Mouse (Mus musculus): ENCODE measurements around the gene Sepsecs. TPM values are rescaled to one million over a fixed set of nuclear protein-coding genes. Genes with fewer than 3 reads are reported as not detected.
A peak's percentile ranks its signal among the peaks of the same experiment; 100 is the strongest.
"Not testable (repeated sequence)": the region's sequence is repeated elsewhere in the genome, so short reads cannot be mapped to it uniquely, and the experiment has no call there.

Sepsecs gene
- 4.9 and 5.0 TPM in 2 replicates for polyA plus RNA-seq (2015; fragmentation: Nextera tagmentation; extraction: Ambion mirVana)

DNA sequence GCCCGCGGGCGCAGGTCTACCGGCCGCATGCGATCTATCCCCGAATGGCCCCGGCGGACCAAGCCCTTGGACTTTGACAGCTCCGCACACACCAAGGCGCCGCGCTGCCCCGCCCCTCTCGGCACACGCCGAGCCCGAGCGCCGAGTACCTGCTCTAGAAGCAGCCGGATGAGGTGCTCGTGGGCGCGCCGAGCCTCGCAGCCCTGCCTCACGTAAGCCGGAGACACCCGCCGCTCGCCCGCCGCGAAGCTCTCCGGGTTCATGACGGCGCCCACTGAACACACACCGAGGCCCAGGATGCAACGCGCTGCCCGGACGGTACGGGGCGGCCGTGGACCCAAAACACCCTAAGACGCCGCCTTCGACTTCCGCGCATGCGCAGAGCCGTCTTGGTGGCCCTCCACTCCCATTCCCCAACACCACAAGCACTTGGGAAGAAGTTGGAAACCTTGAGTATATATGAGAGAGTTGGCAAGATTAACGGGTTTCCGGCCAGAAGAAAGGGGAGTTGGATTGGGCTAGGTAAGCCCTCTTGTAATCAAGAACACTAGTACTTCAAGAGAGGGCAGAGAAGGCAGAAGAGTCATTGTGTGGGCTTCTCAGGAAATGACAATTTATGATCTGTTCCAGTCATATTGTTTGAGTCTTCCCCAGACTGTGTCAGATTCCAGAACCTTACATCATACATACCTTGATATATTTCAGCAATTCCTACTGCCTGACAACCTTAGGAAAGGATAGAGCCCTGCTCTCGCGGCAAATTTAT lies at the start of gene Sepsecs:
Gene Sepsecs (minus strand): TSS at position 283 of the 766 bp plus-strand sequence.
- H3K27ac ChIP-seq (replicated peaks), result peak within 1 kb of the TSS; percentile 55
- H3K4me3 ChIP-seq, result peak within 1 kb of the TSS; percentile 69
- H3K9ac ChIP-seq, result peak within 1 kb of the TSS; percentile 86
- peaks cover 22% of the 10 kb centered on the region for H3K27me3 ChIP-seq (replicated peaks)
- ATAC-seq (ENCODE audit: extremely low read depth, insufficient number of reproducible peaks, low FRiP score, low TSS enrichment), result peak; percentile 87
- peaks cover 10% of the 10 kb centered on the region for H3K36me3 ChIP-seq
- no peaks in the 10 kb centered on the region for H3K9me3 ChIP-seq
- H3K4me2 ChIP-seq, result peak within 1 kb of the TSS; percentile 82
- 5% methylated on average over 56 of the region's 56 CpGs for WGBS
- H3K4me1 ChIP-seq, result peaks cover 9% of the 10 kb centered on the region

DNA sequence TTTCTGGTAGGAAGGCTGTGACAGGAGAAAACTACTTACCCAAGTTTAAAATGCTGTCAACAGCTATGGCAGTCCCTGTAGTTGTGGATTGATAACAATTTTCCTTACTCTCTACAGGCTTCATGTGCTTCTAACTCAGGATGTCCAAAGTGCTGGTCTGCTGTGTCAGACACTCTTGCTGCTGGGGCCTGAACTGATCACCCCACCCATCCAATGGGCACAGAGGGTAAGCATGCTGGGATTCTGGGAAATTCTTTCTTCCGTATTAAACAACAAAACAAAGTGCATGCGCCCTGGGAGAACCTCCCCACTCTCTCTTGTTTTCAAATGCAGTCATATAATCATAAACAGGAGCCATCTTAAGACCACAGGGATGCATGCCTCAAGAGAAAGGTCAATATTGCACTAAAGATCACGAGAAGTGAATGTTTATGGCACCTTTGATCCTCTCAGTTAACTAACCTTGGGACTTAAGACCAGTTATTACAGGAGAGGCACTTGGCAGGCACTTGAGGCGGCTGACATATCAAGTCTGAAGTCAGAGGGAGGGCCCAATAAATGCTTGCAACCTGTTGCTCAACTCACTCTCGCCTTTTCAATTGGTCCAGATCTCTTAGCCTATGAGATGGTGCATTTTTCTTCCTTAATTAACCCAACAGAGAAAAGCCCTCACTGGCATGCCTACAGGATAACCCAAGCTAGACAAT lies 47.4 kb upstream of the Sepsecs start:
- Histone ChIP-seq H3K4me1 (no peaks in the 10 kb centered on the region), H3K9ac (no peak overlapping the region), H3K27me3 (replicated peaks) (no peaks in the 10 kb centered on the region), H3K4me3 (no peak overlapping the region), H3K36me3 (no peaks in the 10 kb centered on the region), H3K27ac (replicated peaks) (no peak overlapping the region), H3K9me3 (no peaks in the 10 kb centered on the region), H3K4me2 (no peak overlapping the region)
- WGBS, result 67% methylated on average over 5 of the region's 5 CpGs
- no peak for ATAC-seq (ENCODE audit: extremely low read depth, insufficient number of reproducible peaks, low FRiP score, low TSS enrichment)

DNA sequence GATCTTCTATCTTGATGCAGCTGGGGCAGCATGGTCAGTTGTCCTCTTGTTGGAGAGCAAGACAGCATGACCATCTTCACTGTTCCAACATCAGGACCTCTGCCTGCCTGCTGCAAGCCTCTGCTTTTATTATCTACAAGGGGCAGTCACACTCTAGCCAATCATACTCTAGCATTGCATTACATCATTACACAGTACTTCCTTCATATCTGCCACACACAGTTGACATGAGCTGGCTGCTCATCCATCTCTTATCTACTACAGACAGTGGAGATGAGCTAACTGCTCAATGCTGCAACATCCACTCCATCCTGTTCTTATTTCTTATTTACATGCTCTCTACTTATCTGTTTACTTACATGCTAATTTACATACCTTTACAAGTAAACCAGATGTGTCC lies 43.2 kb upstream of the Sepsecs start:
- Histone ChIP-seq H3K36me3 (no peaks in the 10 kb centered on the region), H3K9me3 (no peaks in the 10 kb centered on the region), H3K9ac (no peak overlapping the region), H3K4me2 (no peak overlapping the region), H3K4me3 (no peak overlapping the region), H3K4me1 (no peaks in the 10 kb centered on the region), H3K27me3 (replicated peaks) (no peaks in the 10 kb centered on the region), H3K27ac (replicated peaks) (no peak overlapping the region)
- no peak for ATAC-seq (ENCODE audit: extremely low read depth, insufficient number of reproducible peaks, low FRiP score, low TSS enrichment)

DNA sequence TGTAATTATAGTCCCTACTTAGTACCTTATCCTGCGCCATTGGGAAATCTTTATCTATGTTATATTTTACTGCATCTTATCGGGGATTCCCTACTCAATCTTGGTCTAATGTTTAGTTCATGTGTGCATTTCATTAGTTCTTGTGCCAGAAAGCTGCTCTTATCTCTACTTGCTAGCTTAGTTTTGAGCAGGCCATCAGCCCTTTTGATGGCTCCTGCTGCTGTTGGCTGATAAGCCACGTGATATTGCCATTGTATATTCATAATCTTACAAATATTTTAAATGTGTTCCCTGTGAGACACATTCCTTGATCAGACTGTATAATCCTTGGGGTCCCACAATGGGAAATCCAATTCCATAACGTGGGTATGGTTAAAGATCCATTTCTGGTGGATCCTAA lies 35.1 kb upstream of the Sepsecs start:
- Histone ChIP-seq H3K27ac (replicated peaks) (no peak overlapping the region), H3K27me3 (replicated peaks) (no peaks in the 10 kb centered on the region), H3K4me3 (no peak overlapping the region), H3K4me1 (no peaks in the 10 kb centered on the region), H3K4me2 (no peak overlapping the region), H3K36me3 (no peaks in the 10 kb centered on the region), H3K9ac (no peak overlapping the region), H3K9me3 (peaks cover 3% of the 10 kb centered on the region; the same call in 1 of the 2 replicates)
- WGBS, result 59% methylated on average over 4 of the region's 4 CpGs
- ATAC-seq (ENCODE audit: extremely low read depth, insufficient number of reproducible peaks, low FRiP score, low TSS enrichment), result no peak

DNA sequence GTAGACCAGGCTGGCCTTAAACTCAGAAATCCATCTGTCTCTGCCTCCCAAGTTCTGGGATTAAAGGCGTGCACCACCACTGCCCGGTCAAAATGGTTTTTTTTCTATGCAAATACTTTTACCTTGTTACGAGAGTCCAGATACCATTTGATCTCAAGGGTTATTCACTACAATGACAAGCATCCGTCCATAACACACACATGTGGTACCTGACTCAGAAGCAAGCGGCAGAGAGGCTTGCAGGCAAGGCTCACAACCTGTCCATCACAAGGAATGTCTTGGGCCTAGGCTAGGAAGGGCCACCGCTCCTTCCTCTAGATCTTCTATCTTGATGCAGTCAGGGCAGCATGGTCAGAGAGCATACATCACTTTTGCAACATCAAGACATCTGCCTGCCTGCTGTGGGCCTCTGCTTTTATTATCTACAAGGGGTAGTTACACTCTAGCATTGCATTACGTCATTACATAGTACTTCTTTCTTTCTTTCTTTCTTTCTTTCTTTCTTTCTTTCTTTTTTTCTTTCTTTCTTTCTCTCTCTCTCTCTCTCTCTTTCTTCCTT lies 28.5 kb upstream of the Sepsecs start:
- not testable (repeated sequence) for H3K36me3 ChIP-seq; H3K4me1 ChIP-seq; H3K27ac ChIP-seq (replicated peaks); H3K9ac ChIP-seq; H3K4me2 ChIP-seq; ATAC-seq (ENCODE audit: extremely low read depth, insufficient number of reproducible peaks, low FRiP score, low TSS enrichment); H3K4me3 ChIP-seq; H3K9me3 ChIP-seq; H3K27me3 ChIP-seq (replicated peaks)
- WGBS, result 75% methylated on average over 7 of the region's 7 CpGs

DNA sequence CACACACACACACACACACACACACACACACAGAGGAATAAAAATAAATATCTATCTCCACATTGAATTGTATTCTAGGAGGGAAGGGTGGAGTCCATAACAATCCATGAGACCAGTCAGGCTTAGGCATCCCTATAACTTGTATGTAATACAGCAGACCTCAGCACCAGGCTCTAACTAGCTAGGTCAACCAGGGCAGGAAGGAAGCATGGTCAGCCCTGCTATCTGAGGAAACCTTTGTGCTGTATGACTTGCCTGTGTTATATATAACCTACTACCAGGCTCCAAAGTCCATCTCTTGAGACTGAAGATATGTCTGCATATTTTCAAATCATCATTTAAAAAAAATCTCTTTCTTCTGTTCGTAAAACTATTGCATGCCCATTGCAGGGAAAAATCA lies 27.8 kb upstream of the Sepsecs start:
- Histone ChIP-seq H3K36me3 (no peaks in the 10 kb centered on the region), H3K27me3 (replicated peaks) (no peaks in the 10 kb centered on the region), H3K4me1 (no peaks in the 10 kb centered on the region), H3K4me3 (no peak overlapping the region), H3K9ac (no peak overlapping the region), H3K4me2 (no peak overlapping the region), H3K27ac (replicated peaks) (no peak overlapping the region), H3K9me3 (peaks cover 3% of the 10 kb centered on the region; the same call in 1 of the 2 replicates)
- ATAC-seq (ENCODE audit: extremely low read depth, insufficient number of reproducible peaks, low FRiP score, low TSS enrichment), result no peak
- WGBS, result 80% methylated on average over 1 of the region's 1 CpGs

DNA sequence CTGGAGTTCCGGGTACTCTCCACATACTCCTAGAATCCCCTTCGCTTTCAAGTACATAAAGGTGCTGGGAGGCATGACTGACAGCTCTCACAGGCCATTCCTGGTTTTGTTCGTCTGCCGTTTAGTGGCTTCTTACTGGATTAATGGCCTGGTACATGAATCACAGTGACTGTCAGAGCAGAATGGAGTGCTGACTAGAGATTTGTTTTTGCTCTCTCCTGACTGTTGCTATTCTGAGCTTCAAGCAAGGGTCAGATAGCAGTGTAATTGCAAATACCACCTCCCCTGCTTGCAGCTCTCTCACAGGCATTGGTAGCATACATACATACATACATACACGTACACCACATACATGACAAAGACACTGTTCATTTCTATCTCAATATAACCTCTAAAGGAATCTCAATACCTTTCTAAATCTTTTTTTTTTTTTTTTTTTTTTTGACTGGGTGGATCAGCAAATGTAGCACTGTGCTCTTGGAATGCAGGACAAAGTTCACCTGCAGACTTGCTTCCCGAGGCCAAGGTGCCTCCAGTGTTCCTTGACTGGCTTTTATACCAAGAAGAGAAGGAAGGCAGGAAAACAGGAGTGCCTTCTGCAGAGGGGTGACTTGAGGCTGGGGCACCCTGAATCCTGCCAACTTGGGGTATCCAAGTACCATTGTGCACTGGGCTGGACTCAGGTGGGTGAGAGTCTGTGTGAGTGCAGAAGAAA lies 18.4 kb upstream of the Sepsecs start:
- H3K27me3 ChIP-seq (replicated peaks), result no peaks in the 10 kb centered on the region
- no peak for ATAC-seq (ENCODE audit: extremely low read depth, insufficient number of reproducible peaks, low FRiP score, low TSS enrichment)
- H3K4me2 ChIP-seq, result 0 out of 2 replicates have a peak overlapping the region, but pooled peaks have one; percentile 4
- no peak overlapping the region for H3K4me3 ChIP-seq
- 34% methylated on average over 6 of the region's 6 CpGs for WGBS
- peaks cover 11% of the 10 kb centered on the region for H3K4me1 ChIP-seq
- H3K9ac ChIP-seq, result no peak overlapping the region
- no peaks in the 10 kb centered on the region for H3K36me3 ChIP-seq
- H3K27ac ChIP-seq (replicated peaks), result peak overlapping the region; percentile 72
- H3K9me3 ChIP-seq, result no peaks in the 10 kb centered on the region

DNA sequence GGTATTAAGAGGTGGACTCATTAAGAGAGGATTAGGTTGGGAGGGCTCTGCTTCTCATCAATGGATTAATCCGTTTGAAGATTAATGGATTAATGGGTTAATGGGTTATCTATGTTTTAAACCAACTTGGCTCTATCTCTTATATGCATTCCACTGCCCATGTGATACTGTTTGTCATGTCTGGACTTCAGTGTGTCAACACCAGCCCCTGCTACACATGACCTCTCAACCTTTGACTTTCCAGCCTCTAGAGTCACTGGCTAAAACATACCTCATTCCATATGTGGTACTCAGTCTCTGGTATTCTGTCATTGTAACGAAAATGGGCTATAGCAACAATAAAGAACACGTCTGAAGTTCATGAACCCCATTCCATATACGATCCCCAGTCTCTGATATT lies 11.6 kb upstream of the Sepsecs start:
- Histone ChIP-seq H3K9ac (no peak overlapping the region), H3K27ac (replicated peaks) (no peak overlapping the region), H3K9me3 (no peaks in the 10 kb centered on the region), H3K4me2 (no peak overlapping the region), H3K4me1 (no peaks in the 10 kb centered on the region), H3K4me3 (no peak overlapping the region), H3K36me3 (no peaks in the 10 kb centered on the region), H3K27me3 (replicated peaks) (no peaks in the 10 kb centered on the region)
- 56% methylated on average over 4 of the region's 4 CpGs for WGBS
- ATAC-seq (ENCODE audit: extremely low read depth, insufficient number of reproducible peaks, low FRiP score, low TSS enrichment), result no peak

DNA sequence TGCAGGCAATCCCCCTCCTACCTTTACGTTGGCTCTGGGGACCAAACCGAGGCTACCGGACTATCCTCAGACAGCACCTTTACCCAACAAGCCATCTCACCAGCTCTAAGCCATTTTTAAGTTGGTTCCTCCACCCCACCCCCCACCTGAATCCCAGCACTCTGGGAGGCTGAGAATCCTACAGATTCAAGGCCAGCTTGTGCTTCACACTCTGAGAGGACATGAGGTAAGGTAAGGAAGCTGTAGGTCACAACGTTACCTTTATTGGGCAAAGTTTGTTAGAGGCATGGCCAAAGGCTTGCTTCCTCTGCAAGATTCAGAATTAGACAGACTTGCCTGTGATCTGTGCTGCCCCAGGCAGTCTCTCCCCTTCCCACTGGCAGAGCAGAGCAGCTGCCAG lies 10.7 kb upstream of the Sepsecs start:
- ATAC-seq (ENCODE audit: extremely low read depth, insufficient number of reproducible peaks, low FRiP score, low TSS enrichment), result no peak
- Histone ChIP-seq H3K27me3 (replicated peaks) (no peaks in the 10 kb centered on the region), H3K4me2 (no peak overlapping the region), H3K9me3 (no peaks in the 10 kb centered on the region), H3K36me3 (no peaks in the 10 kb centered on the region), H3K4me1 (no peaks in the 10 kb centered on the region), H3K4me3 (no peak overlapping the region), H3K27ac (replicated peaks) (no peak overlapping the region), H3K9ac (no peak overlapping the region)
- whole genome bisulfite sequencing, result 67% methylated on average over 4 of the region's 4 CpGs

DNA sequence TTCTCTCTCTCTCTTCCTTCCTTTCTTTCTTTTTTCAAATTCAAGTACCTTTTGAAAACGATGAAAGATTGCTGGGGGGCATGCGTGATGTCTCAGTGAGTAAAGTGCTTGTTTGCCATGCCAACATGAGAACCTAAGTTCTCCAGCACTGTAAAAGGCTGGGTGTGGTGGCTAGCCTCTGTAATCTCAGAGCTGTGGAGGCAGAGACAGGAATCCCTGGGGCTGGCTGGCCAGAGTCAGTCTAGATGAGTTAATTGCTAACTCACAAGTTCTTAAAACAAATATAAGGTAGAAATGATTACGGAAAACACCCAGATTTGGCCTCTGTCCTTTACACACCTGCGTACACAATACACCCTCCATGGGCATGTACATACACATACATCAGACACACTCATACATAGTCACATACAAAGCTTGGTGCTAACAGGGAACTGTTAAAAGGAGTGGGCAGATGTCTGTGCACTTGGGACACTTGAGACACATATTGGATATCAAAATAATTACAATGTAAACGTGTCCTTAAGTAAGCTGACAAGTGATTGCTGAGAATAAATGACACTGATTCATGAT lies 9.1 kb upstream of the Sepsecs start:
- 78% methylated on average over 5 of the region's 5 CpGs for WGBS
- Histone ChIP-seq H3K36me3 (no peaks in the 10 kb centered on the region), H3K4me3 (no peak overlapping the region), H3K4me1 (no peaks in the 10 kb centered on the region), H3K4me2 (no peak overlapping the region), H3K27me3 (replicated peaks) (peaks cover 3% of the 10 kb centered on the region), H3K9me3 (no peaks in the 10 kb centered on the region), H3K9ac (no peak overlapping the region), H3K27ac (replicated peaks) (no peak overlapping the region)
- no peak for ATAC-seq (ENCODE audit: extremely low read depth, insufficient number of reproducible peaks, low FRiP score, low TSS enrichment)

DNA sequence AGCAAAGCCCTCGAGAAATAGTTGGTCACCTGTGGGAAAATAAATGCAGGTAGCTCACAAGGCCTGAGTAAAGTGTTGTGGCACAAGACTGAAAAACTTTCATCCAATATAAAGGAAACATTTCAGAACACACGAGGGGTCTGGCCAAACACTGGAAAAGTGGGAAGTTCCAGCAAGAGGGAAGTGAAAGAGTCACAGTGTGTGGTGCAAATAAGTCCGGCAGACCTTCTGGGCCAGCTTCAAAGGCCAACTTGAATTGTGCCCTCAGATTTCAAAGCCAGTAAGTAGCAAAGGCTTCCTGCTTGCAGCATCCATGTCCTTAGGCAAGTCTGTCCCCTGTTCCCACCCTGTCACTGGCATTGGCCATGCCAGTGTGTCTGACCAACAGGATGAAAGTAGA lies 7.6 kb upstream of the Sepsecs start:
- WGBS, result 57% methylated on average over 3 of the region's 3 CpGs
- no peak overlapping the region for H3K4me3 ChIP-seq
- no peak overlapping the region for H3K27ac ChIP-seq (replicated peaks)
- H3K9ac ChIP-seq, result no peak overlapping the region
- peaks cover 17% of the 10 kb centered on the region for H3K27me3 ChIP-seq (replicated peaks)
- ATAC-seq (ENCODE audit: extremely low read depth, insufficient number of reproducible peaks, low FRiP score, low TSS enrichment), result no peak
- no peak overlapping the region for H3K4me2 ChIP-seq
- no peaks in the 10 kb centered on the region for H3K4me1 ChIP-seq
- H3K36me3 ChIP-seq, result no peaks in the 10 kb centered on the region
- no peaks in the 10 kb centered on the region for H3K9me3 ChIP-seq
